Mouse (Mus musculus) embryonic stem cell, embryonic (primary cell): ENCODE results near the gene Lsm14a.
"Not testable (repeated sequence)": the region's sequence is repeated elsewhere in the genome, so short reads cannot be mapped to it uniquely, and the experiment has no call there.

Experiments
- CTCF ChIA-PET, 4 experiments: fragments of 300-600 bp in 2 of 4; fragments of 350-600 bp in 2 of 4; sonication (Branson Sonifier 250); formaldehyde crosslinking; loops; one replicate each; lab custom pipeline; 2022; ENCODE audit warnings: inconsistent platforms in 2 of 4; lab: Charles Lee
- POLR2A ChIA-PET, 4 experiments: fragments of 300-600 bp in 2 of 4; fragments of 350-600 bp in 2 of 4; sonication (Branson Sonifier 250); formaldehyde crosslinking; loops; one replicate each; lab custom pipeline; 2022; ENCODE audit warnings: antibody characterized with exemption in 4 of 4, inconsistent platforms in 1 of 4; lab: Charles Lee

Gene Lsm14a

DNA sequence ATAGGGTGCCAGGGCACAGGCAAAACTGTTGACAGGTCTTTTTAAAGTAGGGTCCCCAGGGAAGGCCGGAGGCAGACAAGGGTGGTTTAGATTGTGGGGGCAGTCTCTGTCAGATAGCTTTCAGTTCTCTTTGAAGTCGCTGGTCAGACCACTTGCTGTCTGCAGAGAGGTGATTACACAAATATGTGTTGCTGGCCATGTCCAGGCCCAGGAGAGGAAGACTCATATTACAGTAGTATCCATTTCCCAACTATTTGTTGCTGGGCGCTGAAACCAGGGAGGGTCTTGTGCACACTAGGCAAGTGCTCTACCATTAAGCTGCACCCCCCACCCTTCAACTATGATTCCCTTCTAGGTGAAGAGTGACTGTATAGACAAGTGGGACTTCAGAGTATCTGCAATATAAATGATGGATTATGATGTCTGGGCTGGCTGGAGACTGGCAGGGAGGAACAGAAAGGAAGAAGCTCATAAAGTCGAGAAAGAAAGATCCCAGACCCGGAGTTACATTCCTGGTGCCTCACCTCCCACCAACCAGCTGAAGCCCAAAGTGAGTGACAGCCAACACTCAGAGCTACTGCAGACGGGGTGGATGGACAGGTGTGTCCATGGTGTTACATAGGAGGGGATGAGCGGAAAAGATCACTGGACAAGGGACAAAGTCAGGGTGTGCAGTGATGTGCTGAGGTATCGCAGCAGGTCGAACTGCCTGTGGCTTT, 54.5 kb downstream of the Lsm14a start:
- ChIA-PET CTCF (interaction anchor here in 3 of 4 experiments (0.7 to 1.3 kb wide), 4 partner anchors 8 to 82 kb away, joined by 3 read pairs; no protein-coding TSS in a partner anchor), POLR2A (interaction anchor here in 2 of 4 experiments (0.7 to 5.7 kb wide), 7 partner anchors 9 to 120 kb away, joined by 3 to 32 read pairs (median 4); no protein-coding TSS in a partner anchor)

GRCm38 (mm10) chr7:34337268-34337667, 55.8 kb downstream of the Lsm14a start:
- ChIA-PET CTCF (interaction anchor here in 1 of 4 experiments (1.3 kb wide), 1 partner anchor 10 kb away, joined by 3 read pairs; no protein-coding TSS in a partner anchor), POLR2A (interaction anchor here in 3 of 4 experiments (0.6 to 5.7 kb wide), 7 partner anchors 8 to 347 kb away, joined by 3 to 32 read pairs (median 3); no protein-coding TSS in a partner anchor)

DNA sequence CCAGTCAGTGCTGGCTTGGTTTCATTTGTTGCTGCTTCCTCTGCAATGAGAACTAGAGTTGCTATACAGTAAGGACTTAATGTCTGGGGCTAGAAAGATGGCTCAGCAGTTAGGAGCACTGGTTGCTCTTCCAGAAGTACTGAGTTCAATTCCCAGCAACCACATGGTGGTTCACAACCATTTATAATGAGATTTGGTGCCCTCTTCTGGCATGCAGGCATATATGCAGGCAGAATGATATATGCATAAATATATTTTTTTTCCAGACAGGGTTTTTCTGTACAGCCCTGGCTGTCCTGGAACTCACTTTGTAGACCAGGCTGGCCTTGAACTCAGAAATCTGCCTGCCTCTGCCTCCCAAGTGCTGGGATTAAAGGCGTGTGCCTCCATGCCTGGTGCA, 56.6 kb downstream of the Lsm14a start:
- CTCF ChIA-PET: not testable (repeated sequence)
- POLR2A ChIA-PET: interaction anchor here in 1 of 4 experiments (5.7 kb wide), 1 partner anchor 15 kb away, joined by 32 read pairs; no protein-coding TSS in a partner anchor

DNA sequence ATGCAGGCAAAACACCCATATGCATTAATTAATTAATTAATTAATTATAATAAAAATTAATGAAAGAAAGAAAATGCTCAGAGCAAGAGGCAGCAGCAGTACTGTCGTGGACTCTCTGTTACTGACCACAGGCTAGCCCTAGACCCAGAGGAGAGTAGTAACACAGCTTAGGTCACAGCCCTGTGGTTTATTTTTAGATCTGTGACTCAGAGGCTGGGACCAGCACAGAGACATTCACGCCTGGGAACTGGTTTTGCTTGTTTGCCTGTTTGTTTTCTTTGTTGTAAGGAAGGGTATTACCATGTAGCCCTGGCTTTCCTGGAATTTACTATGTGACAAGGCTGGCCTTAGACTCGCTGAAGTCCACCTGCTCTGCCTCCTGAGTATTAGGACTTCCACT, 65.6 kb downstream of the Lsm14a start:
- POLR2A ChIA-PET: interaction anchor here in 1 of 4 experiments (1.5 kb wide), 1 partner anchor 59 kb away, joined by 3 read pairs; no protein-coding TSS in a partner anchor
- CTCF ChIA-PET: no interaction called here

DNA sequence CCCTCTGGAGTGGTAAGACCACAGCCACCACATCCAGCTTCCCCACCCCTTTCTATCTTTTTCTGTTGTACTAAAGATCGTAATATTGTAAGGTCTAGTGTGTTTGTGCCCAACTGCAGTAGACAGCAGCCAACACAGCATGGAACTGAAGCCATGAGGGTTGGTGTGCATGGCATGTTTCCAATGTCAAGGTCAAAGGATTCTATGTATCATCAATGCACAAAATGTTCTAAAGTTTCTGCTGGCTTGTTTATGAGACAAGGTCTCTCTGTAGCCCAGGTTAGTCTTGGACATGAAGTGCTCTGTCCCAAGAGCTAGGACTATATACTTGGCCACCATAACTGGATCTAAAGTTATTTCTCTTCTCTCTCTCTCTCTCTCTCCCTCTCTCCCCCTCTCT, 68.3 kb downstream of the Lsm14a start:
- ChIA-PET POLR2A (interaction anchor here in 3 of 4 experiments (0.6 to 1.1 kb wide), 4 partner anchors 9 to 1212 kb away, joined by 3 read pairs; no protein-coding TSS in a partner anchor), CTCF (no interaction called here)

- CTCF ChIA-PET: no interaction called here
- POLR2A ChIA-PET: interaction anchor here in 1 of 4 experiments (1.1 kb wide), 1 partner anchor 19 kb away, joined by 3 read pairs; no protein-coding TSS in a partner anchor
Measured at GRCm38 (mm10) chr7:34324005-34324404, 69.1 kb downstream of the Lsm14a start.

DNA sequence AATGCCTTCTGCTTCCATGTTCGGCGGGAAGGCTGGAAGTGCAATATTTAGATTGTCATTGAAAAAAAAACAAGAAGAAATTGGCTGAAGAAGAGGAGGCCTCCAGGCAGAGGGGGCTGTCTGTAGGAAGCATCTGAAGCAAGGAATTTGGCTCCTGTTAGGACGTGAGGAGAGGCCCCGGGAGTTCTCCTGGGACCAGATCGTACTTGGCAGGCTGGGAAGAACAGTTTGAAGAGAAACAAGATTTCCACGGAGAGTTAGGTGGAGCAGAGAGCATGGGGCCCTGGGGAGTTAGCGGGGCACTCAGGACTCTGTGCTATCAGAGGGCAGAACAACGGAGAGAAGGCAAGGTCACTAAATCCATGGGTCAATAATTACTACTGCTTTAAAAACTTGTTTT, 69.8 kb downstream of the Lsm14a start:
- CTCF ChIA-PET: no interaction called here

DNA sequence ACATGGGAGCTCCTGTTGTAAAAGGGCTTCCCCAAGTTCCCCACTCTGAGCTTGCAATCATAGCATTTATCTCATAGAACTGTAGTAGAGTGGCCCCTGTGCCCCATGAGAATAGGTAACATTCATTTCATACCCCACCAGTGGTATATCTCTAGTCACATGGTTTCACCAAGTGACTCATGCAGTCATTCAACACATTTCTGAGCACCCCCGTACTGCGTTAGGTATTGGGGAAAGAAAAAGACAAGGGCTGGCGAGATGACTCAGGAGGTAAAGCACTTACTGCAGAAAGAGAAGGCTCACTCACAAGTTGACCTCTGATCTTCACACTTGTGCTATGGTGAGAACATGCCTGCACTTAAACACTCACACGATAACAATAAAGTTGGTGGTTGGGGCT, 71.2 kb downstream of the Lsm14a start:
- ChIA-PET POLR2A (interaction anchor here in 3 of 4 experiments (0.5 to 1.6 kb wide), 5 partner anchors 12 to 1428 kb away, joined by 3 to 4 read pairs (median 3); no protein-coding TSS in a partner anchor), CTCF (no interaction called here)

More for the DNA sequence above, 69.8 kb downstream of the Lsm14a start:
- POLR2A ChIA-PET: interaction anchor here in 1 of 4 experiments (1.6 kb wide), 1 partner anchor 11 kb away, joined by 3 read pairs; no protein-coding TSS in a partner anchor

DNA sequence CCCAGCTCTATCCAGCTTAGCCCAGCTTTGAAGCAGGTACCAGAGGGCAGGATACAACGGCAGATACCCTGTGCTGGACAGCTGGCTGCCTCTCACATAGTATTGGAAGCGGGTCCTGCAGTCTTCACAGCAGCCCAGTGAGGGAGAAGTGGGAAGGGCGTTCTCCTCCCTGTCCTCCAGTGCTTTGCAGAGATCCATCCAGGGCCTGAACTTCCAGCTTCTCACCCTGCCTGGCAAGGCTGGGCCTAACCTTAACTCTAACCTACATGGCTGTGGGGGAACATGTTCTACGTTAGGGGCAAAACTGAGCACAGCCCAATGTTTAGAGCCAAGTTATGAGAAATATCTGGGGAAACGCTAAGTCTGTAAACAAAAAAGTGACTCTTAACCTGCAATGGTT, 72.0 kb downstream of the Lsm14a start:
- POLR2A ChIA-PET: interaction anchor here in 1 of 4 experiments (0.6 to 1.8 kb wide), 3 partner anchors 12 to 141 kb away, joined by 3 to 5 read pairs (median 3); no protein-coding TSS in a partner anchor
- CTCF ChIA-PET: interaction anchor here in 2 of 4 experiments (0.7 to 1.2 kb wide), 2 partner anchors 30 to 79 kb away, joined by 3 to 4 read pairs; no protein-coding TSS in a partner anchor

DNA sequence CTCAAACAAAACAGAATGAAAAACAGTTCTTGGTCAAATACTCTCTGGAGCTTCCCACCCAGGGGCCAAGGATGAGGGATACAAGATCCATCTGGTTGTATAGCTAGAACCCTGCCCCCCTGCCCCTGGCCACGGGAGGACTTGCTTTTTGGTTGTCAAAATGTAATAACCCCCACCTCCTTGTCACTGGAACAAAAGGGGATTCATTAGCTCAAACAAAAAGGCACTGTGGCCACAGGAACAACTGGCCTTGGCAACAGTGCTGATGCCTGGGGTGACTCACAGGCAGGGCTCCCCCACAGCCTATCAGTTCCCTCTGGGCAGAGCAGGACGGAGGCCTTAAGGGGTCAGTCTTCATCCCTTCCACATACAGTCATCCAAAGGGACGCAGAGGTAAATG, 73.2 kb downstream of the Lsm14a start:
- POLR2A ChIA-PET: interaction anchor here in 2 of 4 experiments (0.6 to 1.8 kb wide), 4 partner anchors 13 to 70 kb away, joined by 3 to 5 read pairs (median 3); no protein-coding TSS in a partner anchor

DNA sequence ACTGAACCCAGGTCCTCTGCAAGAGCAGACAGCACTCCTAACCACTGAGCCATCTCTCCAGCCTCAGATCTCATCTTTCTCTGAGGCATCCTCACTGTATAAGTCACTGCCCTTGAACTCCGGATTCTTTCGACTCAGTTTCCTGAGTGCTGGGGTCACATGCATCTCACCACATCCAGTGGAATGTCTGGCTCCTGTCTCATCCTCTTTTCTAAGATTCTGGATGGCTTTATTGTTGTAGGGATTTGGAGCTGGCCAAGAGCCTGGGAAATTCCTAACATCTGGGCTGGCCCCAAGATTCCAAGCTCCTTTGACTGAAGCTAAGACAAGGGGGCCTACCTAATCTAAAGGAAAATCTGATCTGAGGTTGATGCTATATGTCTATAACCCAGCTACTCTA, 74.0 kb downstream of the Lsm14a start:
- POLR2A ChIA-PET: interaction anchor here in 3 of 4 experiments (0.6 to 0.9 kb wide), 4 partner anchors 10 to 51 kb away, joined by 3 to 6 read pairs (median 4); no protein-coding TSS in a partner anchor
- CTCF ChIA-PET: no interaction called here

More for the DNA sequence above, 73.2 kb downstream of the Lsm14a start:
- CTCF ChIA-PET: interaction anchor here in 1 of 4 experiments (0.6 kb wide), 1 partner anchor 54 kb away, joined by 3 read pairs; no protein-coding TSS in a partner anchor

DNA sequence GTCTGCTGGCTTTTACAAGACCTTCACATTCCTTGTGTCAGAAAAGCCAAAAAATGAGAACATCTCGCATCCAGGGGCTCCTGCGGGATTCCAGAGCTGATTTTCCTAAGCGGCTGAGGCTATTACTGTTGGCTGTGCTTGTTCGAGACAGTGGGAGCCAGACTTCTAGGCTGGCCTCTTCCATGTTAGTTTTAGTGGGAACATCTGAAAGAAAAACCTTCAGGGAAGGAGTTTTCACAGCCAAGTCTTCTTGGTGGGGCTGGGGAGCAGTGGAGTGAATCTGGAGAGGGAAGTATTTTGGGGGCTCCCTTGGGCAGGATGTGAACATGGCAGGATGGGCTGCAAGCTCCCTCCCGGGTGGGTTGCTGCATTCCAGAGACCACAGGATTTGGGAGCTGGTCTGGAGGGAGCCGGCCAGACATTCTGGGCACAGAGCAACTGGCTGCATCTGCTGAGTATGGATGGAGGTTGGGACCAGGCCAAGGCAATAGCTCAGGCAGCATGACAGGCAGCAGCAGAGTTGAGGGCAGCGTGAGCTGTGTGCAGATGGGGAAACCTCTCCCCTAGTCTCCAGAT, 75.1 kb downstream of the Lsm14a start:
- CTCF ChIA-PET: interaction anchor here in 3 of 4 experiments (0.6 kb wide), 4 partner anchors 76 to 135 kb away, joined by 3 to 13 read pairs (median 4); no protein-coding TSS in a partner anchor
- POLR2A ChIA-PET: interaction anchor here in 1 of 4 experiments (0.5 to 3.0 kb wide), 8 partner anchors 8 to 88 kb away, joined by 3 to 14 read pairs (median 4); partner anchors contain the start of gene Gpi1

GRCm38 (mm10) chr7:34313443-34313875, 79.7 kb downstream of the Lsm14a start, which contains the start of gene 4931406P16Rik:
TSS of gene 4931406P16Rik (minus strand) at chr7:34313551.
- ChIA-PET POLR2A (interaction anchor here in 3 of 4 experiments (0.6 to 3.4 kb wide), 14 partner anchors 21 to 257 kb away, joined by 3 to 15 read pairs (median 4); partner anchors contain the start of gene Gpi1 (in 1 of the 3)), CTCF (interaction anchor here in 1 of 4 experiments (0.6 kb wide), 1 partner anchor 60 kb away, joined by 4 read pairs; no protein-coding TSS in a partner anchor)

DNA sequence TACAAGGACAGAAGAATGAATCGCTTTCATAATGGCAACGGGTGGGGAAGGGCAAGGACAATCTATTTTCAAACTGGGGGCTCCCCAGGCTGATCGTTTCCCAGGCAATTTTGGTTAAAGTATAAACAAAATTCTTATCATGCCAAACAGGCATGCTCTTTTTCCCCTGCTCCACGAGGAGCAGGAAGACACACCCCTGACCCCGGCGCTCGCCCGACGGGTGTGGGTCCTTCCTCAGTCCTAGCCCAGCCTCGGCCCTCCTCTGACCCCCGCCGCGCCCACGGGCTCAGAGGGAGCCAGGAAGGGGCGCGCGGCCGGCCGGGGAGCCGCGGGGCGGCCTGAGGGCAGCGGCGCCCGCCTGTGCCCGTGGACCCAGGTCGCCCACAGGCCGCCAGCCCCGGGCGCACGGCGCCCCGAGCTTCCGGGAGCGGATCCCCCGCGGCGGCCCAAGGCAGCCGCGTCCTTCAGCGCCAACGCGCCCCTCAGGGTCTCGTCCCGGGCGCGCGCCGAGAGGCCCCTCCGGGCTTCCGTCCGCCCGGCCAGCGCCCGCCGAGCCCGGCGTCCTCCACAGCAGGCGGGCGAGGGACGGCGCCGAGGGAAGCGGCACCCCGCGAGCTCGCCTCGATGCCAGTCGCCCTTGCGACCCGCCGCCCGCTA, 80.2 kb downstream of the Lsm14a start:
- ChIA-PET CTCF (interaction anchor here in 1 of 4 experiments (0.6 kb wide), 1 partner anchor 60 kb away, joined by 4 read pairs; no protein-coding TSS in a partner anchor), POLR2A (interaction anchor here in 3 of 4 experiments (0.6 to 3.4 kb wide), 11 partner anchors 21 to 91 kb away, joined by 3 to 15 read pairs (median 4); partner anchors contain the start of gene Gpi1 (in 1 of the 3))

- ChIA-PET POLR2A (interaction anchor here in 2 of 4 experiments (0.7 to 1.7 kb wide), 10 partner anchors 8 to 80 kb away, joined by 3 to 6 read pairs (median 3); no protein-coding TSS in a partner anchor), CTCF (interaction anchor here in 1 of 4 experiments (0.8 kb wide), 1 partner anchor 43 kb away, joined by 3 read pairs; no protein-coding TSS in a partner anchor)
Measured at GRCm38 (mm10) chr7:34309186-34309764, 83.8 kb downstream of the Lsm14a start.

DNA sequence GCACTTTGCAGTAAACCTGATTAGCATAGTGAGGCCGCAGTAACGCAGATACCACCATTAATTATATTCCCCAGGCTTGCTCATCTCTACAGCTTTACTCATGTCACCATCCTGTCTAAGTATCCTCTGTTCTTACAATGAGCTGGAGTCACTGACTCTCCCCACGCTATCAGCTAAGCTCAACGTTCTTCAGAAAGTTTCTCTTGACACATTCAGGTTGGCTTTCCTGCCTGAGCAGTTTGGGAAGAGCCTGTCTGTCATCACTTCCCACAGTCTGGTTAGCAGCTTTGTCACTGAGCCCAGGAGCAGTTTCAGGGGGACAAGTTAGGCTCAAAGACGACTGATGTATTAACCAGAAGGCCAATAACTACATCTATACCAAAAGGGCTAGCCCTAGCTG, 84.5 kb downstream of the Lsm14a start:
- ChIA-PET POLR2A (interaction anchor here in 3 of 4 experiments (0.6 to 1.9 kb wide), 12 partner anchors 9 to 136 kb away, joined by 3 to 6 read pairs (median 3); no protein-coding TSS in a partner anchor), CTCF (interaction anchor here in 1 of 4 experiments (0.7 to 0.8 kb wide), 2 partner anchors 43 to 74 kb away, joined by 3 read pairs; no protein-coding TSS in a partner anchor)

GRCm38 (mm10) chr7:34305454-34305853, 87.7 kb downstream of the Lsm14a start:
- POLR2A ChIA-PET: interaction anchor here in 2 of 4 experiments (1.4 to 3.0 kb wide), 4 partner anchors 11 to 28 kb away, joined by 3 to 14 read pairs (median 4); no protein-coding TSS in a partner anchor
- CTCF ChIA-PET: no interaction called here
